Mouse (Mus musculus) spleen, adult 2 months (tissue): Measurements from ENCODE around the gene Gm45140.

Experiments
- CTCF ChIP-seq: fragments of 200-500 bp; IDR thresholded peaks from 2 replicates; pipeline ENCODE4 v1.5.1; 2011; ENCODE audit warnings: mild to moderate bottlenecking, inconsistent platforms; ENCODE audit not compliant: insufficient read depth, insufficient read length, insufficient replicate concordance; ENCODE audit errors: extremely low read depth
- POLR2A ChIP-seq: fragments of 200-500 bp; IDR thresholded peaks from 2 replicates; pipeline ENCODE4 v1.6.1; 2011; ENCODE audit warnings: low read depth, low read length, inconsistent platforms

- no peak for TF ChIP-seq CTCF
- TF ChIP-seq POLR2A, result no peak
Observed at GRCm38 (mm10) chr6:87879628-87880027, 44.0 kb upstream of the Gm45140 start.
